Mouse (Mus musculus) telencephalon, adult 2 months (tissue): ENCODE data around the gene Atp11a.

Experiments used
- DNase-seq: peaks from one replicate; pipeline ENCODE4 v3.0.0-alpha.2; 2011; ENCODE audit warnings: low read depth, low spot score

Atp11a gene

GRCm38 (mm10) chr8:12872983-12873356 lies 116.2 kb downstream of the Atp11a start:
- no peak for DNase-seq

- no peak for DNase-seq
Observed at GRCm38 (mm10) chr8:12873357-12874046, 116.7 kb downstream of the Atp11a start, which contains the start of gene Mcf2l. Gene Mcf2l, plus strand, starts transcription at chr8:12873806.

- peak; percentile 24 for DNase-seq
Observed at GRCm38 (mm10) chr8:12874194-12874791, 117.5 kb downstream of the Atp11a start.

- DNase-seq = no peak
Observed at GRCm38 (mm10) chr8:12874971-12875370, 118.2 kb downstream of the Atp11a start.

- no peak for DNase-seq
Observed at GRCm38 (mm10) chr8:12877126-12877525, 120.3 kb downstream of the Atp11a start.

- DNase-seq = no peak
Observed at GRCm38 (mm10) chr8:12880163-12880562, 123.3 kb downstream of the Atp11a start.

- DNase-seq = no peak
Observed at GRCm38 (mm10) chr8:12883051-12884004, 126.5 kb downstream of the Atp11a start.

- DNase-seq = no peak
Observed at GRCm38 (mm10) chr8:12887772-12888435, 131.1 kb downstream of the Atp11a start.

GRCm38 (mm10) chr8:12889046-12889598 lies 132.3 kb downstream of the Atp11a start:
- DNase-seq = peak; percentile 21

GRCm38 (mm10) chr8:12892882-12893446 lies 136.2 kb downstream of the Atp11a start:
- no peak for DNase-seq

- DNase-seq = no peak
Observed at GRCm38 (mm10) chr8:12893797-12894578, 137.2 kb downstream of the Atp11a start.

GRCm38 (mm10) chr8:12894783-12895534 lies 138.1 kb downstream of the Atp11a start:
- DNase-seq = no peak

- no peak for DNase-seq
Observed at GRCm38 (mm10) chr8:12895535-12896150, 138.8 kb downstream of the Atp11a start.

- no peak for DNase-seq
Observed at GRCm38 (mm10) chr8:12896494-12897373, 139.9 kb downstream of the Atp11a start.

GRCm38 (mm10) chr8:12897815-12898214 lies 141.0 kb downstream of the Atp11a start:
- no peak for DNase-seq

GRCm38 (mm10) chr8:12903790-12904415 lies 147.1 kb downstream of the Atp11a start:
- no peak for DNase-seq

GRCm38 (mm10) chr8:12905122-12905521 lies 148.3 kb downstream of the Atp11a start:
- DNase-seq = no peak
